Mouse (Mus musculus) liver, embryonic 14.5 days (tissue): ENCODE data around the gene Dtwd1. TPM values are rescaled to one million over a fixed set of nuclear protein-coding genes. Genes with fewer than 3 reads are reported as not detected.
A peak's percentile ranks its signal among the peaks of the same experiment; 100 is the strongest.

Experiments
- ATAC-seq: fragments of 200-750 bp; cut with Nextera tagmentation; 2 replicates; pipeline ENCODE4 v1.8.0; 2017; ENCODE audit warnings: moderate number of reproducible peaks, mild to moderate bottlenecking, moderate library complexity; ENCODE audit not compliant: insufficient read depth
- DNase-seq, 3 experiments: peaks; one replicate each; pipeline ENCODE4 v3.0.0-alpha.2; 2012 to 2013; ENCODE audit warnings: low read depth in 3 of 3, low spot score in 3 of 3
- H3K27ac ChIP-seq: fragments of 300-500 bp; sonication (generic); 2 replicates; pipeline ENCODE4 v1.5.1; 2014; ENCODE audit warnings: moderate library complexity, mild to moderate bottlenecking, control low read depth, inconsistent platforms
- H3K27me3 ChIP-seq: fragments of 300-500 bp; sonication (generic); 2 replicates; pipeline ENCODE4 v1.6.1; 2014; ENCODE audit warnings: mild to moderate bottlenecking, low read length, moderate library complexity; ENCODE audit not compliant: control insufficient read depth, insufficient read depth
- H3K36me3 ChIP-seq: fragments of 300-500 bp; sonication (generic); replicated peaks from 2 replicates; pipeline ENCODE4 v1.6.1; 2014; ENCODE audit warnings: low read depth; ENCODE audit not compliant: control insufficient read depth, insufficient read depth
- H3K4me1 ChIP-seq, 2 experiments: fragments of 200-500 bp in 1 of 2; fragments of 300-500 bp in 1 of 2; sonication (generic) in 1 of 2; replicated peaks; 2 replicates each; pipeline ENCODE4 v1.6.1; 2012 to 2014; ENCODE audit warnings: antibody characterized with exemption in 1 of 2, inconsistent platforms in 1 of 2, low read length in 1 of 2; ENCODE audit not compliant: control insufficient read depth in 2 of 2, insufficient read depth in 2 of 2
- H3K4me2 ChIP-seq: fragments of 300-500 bp; sonication (generic); 2 replicates; pipeline ENCODE4 v1.6.1; 2014; ENCODE audit warnings: low read depth, mild to moderate bottlenecking, control low read depth, moderate library complexity
- H3K4me3 ChIP-seq, 2 experiments: fragments of 200-500 bp in 1 of 2; fragments of 300-500 bp in 1 of 2; sonication (generic) in 1 of 2; 2 replicates each; pipeline ENCODE4 v1.5.1; 2012 to 2014; ENCODE audit warnings: low read depth in 2 of 2, low read length in 2 of 2, mild to moderate bottlenecking in 2 of 2, control low read depth in 1 of 2, inconsistent platforms in 1 of 2, moderate library complexity in 1 of 2; ENCODE audit not compliant: insufficient read depth in 1 of 2
- H3K9ac ChIP-seq: fragments of 300-500 bp; sonication (generic); replicated peaks from 2 replicates; pipeline ENCODE4 v1.6.1; 2014; ENCODE audit warnings: mild to moderate bottlenecking, control low read depth, moderate library complexity
- H3K9me3 ChIP-seq: fragments of 300-500 bp; sonication (generic); 2 replicates; pipeline ENCODE4 v1.6.1; 2016; ENCODE audit warnings: low read length, mixed read lengths; ENCODE audit not compliant: control insufficient read depth
- CTCF ChIP-seq: IDR thresholded peaks from 2 replicates; pipeline ENCODE4 v1.5.1; 2016; ENCODE audit warnings: antibody characterized with exemption, low read depth, control low read depth
- EP300 ChIP-seq: IDR thresholded peaks from 2 replicates; pipeline ENCODE4 v1.6.1; 2016; ENCODE audit warnings: antibody characterized with exemption, low read depth
- WGBS: fragments of 180-500 bp; shearing (Covaris S2); extraction: QIAGEN DNeasy Blood & Tissue Kit; methylation state at CpG from one replicate; pipeline ENCODE4 v1.1.7; 2014; ENCODE audit not compliant: insufficient replicate concordance; 5-methylcytosine and 5-hydroxymethylcytosine counted together
- polyA plus RNA-seq, 2 experiments: library from polyadenylated mRNA; depleted of rRNA in 1 of 2; stranded (reverse) in 1 of 2; unstranded in 1 of 2; fragments of >200 nt; fragmentation: Nextera tagmentation in 1 of 2; extraction: Ambion mirVana in 1 of 2; gene quantifications; 2 replicates each; pipeline versions ENCODE4 v1.2.1 to v1.2.3; 2012 to 2014

The Dtwd1 gene
- polyA plus RNA-seq (2012; rRNA removed) (7.3 and 12.6 TPM in 2 replicates), polyA plus RNA-seq (2014; fragmentation: Nextera tagmentation; extraction: Ambion mirVana) (24.3 and 27.6 TPM in 2 replicates)

- Histone ChIP-seq H3K9ac (peak within 1 kb of the TSS; percentile 95), H3K27ac (peak within 1 kb of the TSS; percentile 87), H3K36me3 (peaks cover 12% of the 10 kb centered on the region; the same call in 1 of the 2 replicates), H3K4me3 (peak within 1 kb of the TSS; percentile 89 to 96), H3K4me1 (peaks cover 12 to 15% of the 10 kb centered on the region in 2 experiments), H3K9me3 (no peaks in the 10 kb centered on the region), H3K4me2 (peak within 1 kb of the TSS; percentile 58), H3K27me3 (no peaks in the 10 kb centered on the region)
- peak; percentile 94 to 95 (median 95) for DNase-seq
- TF ChIP-seq CTCF (no peak), EP300 (peak; percentile 40; the same call in 1 of the 2 replicates)
- WGBS, result under 1% methylated on average over 57 of the region's 57 CpGs
- ATAC-seq, result peak; percentile 98
Measured at GRCm38 (mm10) chr2:126151855-126152571, at the start of gene Dtwd1, which contains the start of gene Fam227b. TSS of gene Dtwd1 (plus strand) at chr2:126152141. TSS of gene Fam227b (minus strand) at chr2:126152004.

- no peaks in the 10 kb centered on the region; a peak in 1 of 4 replicates for H3K4me1 ChIP-seq
- H3K4me2 ChIP-seq, result no peak overlapping the region
- no peak overlapping the region for H3K27ac ChIP-seq
- no peaks in the 10 kb centered on the region for H3K9me3 ChIP-seq
- H3K9ac ChIP-seq, result no peak overlapping the region
- H3K4me3 ChIP-seq, result no peak overlapping the region
- H3K36me3 ChIP-seq, result no peaks in the 10 kb centered on the region
- no peak for TF ChIP-seq CTCF
- no peak for TF ChIP-seq EP300
- no peaks in the 10 kb centered on the region for H3K27me3 ChIP-seq
- DNase-seq, result peak in 1 of 3 experiments; percentile 46
- no peak for ATAC-seq
Measured at GRCm38 (mm10) chr2:126147723-126148122, 4.2 kb upstream of the Dtwd1 start.

GRCm38 (mm10) chr2:126165277-126166018 lies 13.5 kb downstream of the Dtwd1 start:
- H3K27ac ChIP-seq, result peak overlapping the region; percentile 99
- H3K4me3 ChIP-seq, result no peak overlapping the region

GRCm38 (mm10) chr2:126166335-126166734 lies 14.4 kb downstream of the Dtwd1 start:
- Histone ChIP-seq H3K27ac (peak overlapping the region; percentile 99), H3K36me3 (peaks cover 28% of the 10 kb centered on the region), H3K4me2 (peak overlapping the region; percentile 71), H3K9me3 (no peaks in the 10 kb centered on the region), H3K4me3 (peak overlapping the region; percentile 5 to 36; a peak in 2 of 4 replicates), H3K27me3 (no peaks in the 10 kb centered on the region), H3K9ac (peak overlapping the region; percentile 63), H3K4me1 (peaks cover 38% of the 10 kb centered on the region in 2 experiments)
- TF ChIP-seq EP300 (no peak), CTCF (no peak)
- DNase-seq, result no peak
- peak; percentile 24; the same call in 1 of the 2 replicates for ATAC-seq

More at GRCm38 (mm10) chr2:126165277-126166018, 13.5 kb downstream of the Dtwd1 start:
- TF ChIP-seq CTCF (no peak), EP300 (peak; percentile 99)
- DNase-seq, result peak; percentile 84 to 89 (median 85)
- ATAC-seq, result peak; percentile 100
- Histone ChIP-seq H3K36me3 (peaks cover 37% of the 10 kb centered on the region), H3K27me3 (no peaks in the 10 kb centered on the region), H3K9me3 (no peaks in the 10 kb centered on the region), H3K9ac (no peak overlapping the region), H3K4me1 (peaks cover 33 to 36% of the 10 kb centered on the region in 2 experiments), H3K4me2 (peak overlapping the region; percentile 71)
- 71% methylated on average over 5 of the region's 5 CpGs for WGBS
